Mouse (Mus musculus): ENCODE data around the gene Tmem185b. TPM values are rescaled to one million over a fixed set of nuclear protein-coding genes. Genes with fewer than 3 reads are reported as not detected.

Gene Tmem185b
- 22.3 and 24.8 TPM in 2 replicates for polyA plus RNA-seq (2016; fragmentation: Nextera tagmentation; extraction: Ambion mirVana)

DNA sequence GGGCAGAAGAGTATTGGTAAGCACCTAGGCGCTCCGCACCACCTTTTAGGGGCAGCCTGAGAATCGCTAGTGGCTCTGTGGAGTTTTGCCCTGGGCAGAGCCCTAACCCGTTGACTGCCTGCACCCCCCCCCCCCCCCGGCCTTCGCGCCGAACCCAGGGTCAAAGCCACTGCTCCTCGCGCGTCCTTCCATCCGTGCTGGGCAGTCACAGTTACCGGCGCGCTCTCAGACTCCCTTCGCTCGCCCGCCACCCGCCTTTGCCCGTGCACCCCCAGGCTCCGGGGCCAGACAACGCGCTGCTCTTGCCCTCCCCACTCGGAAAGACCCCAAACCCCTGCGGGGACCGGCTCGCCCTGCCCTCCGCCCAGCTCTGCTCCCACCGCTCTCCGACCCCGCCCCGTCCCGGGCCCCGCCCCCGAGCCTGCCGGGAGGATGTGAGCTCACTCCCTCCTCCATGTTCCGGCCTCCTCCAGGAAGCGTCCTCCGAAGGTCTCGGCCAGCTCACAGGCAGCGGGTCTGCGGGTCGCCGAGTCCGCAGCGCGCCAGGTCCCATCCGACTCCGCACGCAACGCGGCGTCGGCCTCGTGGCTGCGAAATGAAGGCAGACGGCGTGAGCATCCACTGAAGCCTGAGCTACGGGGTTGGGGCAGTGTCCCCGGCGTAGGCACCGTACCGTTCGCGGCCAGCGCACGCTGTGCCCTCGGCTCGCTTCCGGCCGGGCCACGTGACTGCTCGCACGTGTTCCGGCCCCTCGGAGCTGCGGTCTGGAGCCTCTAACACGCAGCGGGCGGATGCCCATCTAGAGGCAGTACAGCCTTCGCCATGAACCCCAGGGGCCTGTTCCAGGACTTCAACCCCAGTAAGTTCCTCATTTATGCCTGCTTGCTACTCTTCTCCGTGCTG lies at the start of gene Tmem185b:
TSS of gene Tmem185b (plus strand) at position 472 of the 903 bp plus-strand sequence.
- Histone ChIP-seq H3K27me3 (ENCODE audit: insufficient read depth, poor library complexity, severe bottlenecking) (no peaks in the 10 kb centered on the region), H3K4me1 (peaks cover 29% of the 10 kb centered on the region), H3K27ac (peak within 1 kb of the TSS; percentile 93), H3K4me3 (peak within 1 kb of the TSS; percentile 82), H3K36me3 (peaks cover 34% of the 10 kb centered on the region), H3K9me3 (peaks cover 9% of the 10 kb centered on the region; the same call in 1 of the 2 replicates)
- peak; percentile 96 for DNase-seq (ENCODE audit: low spot score)
- 2% methylated on average over 82 of the region's 82 CpGs for WGBS

GRCm38 (mm10) chr1:119476905-119477353 lies 49.0 kb upstream of the Tmem185b start:
- H3K4me3 ChIP-seq, result no peak overlapping the region
- H3K27ac ChIP-seq, result no peak overlapping the region
- WGBS, result 77% methylated on average over 7 of the region's 7 CpGs
- H3K36me3 ChIP-seq, result peaks cover 71% of the 10 kb centered on the region
- no peaks in the 10 kb centered on the region for H3K27me3 ChIP-seq (ENCODE audit: insufficient read depth, poor library complexity, severe bottlenecking)
- peaks cover 21% of the 10 kb centered on the region for H3K4me1 ChIP-seq
- no peak for DNase-seq (ENCODE audit: low spot score)
- no peaks in the 10 kb centered on the region for H3K9me3 ChIP-seq

- WGBS, result 70% methylated on average over 4 of the region's 4 CpGs
Measured at GRCm38 (mm10) chr1:119479641-119480040, 46.3 kb upstream of the Tmem185b start.

DNA sequence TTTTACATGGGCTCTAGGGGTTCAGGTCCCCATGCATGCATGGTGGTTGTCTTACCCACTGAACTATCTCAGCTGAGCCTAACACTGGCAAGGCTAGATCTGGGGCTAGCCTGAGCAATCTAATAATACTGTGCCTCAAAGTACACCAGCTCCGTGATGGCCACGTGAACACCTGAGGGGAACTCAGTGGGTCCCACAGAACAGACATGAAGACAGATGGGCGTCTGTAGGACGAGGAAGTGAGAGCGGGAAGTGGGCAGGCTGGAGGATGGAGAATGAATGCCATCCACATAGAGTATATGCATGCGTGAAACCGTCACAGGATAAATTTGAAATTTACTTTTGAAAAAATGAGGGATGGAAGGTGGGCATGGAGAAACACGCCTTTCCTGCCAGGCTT lies 45.3 kb upstream of the Tmem185b start:
- H3K36me3 ChIP-seq, result peaks cover 59% of the 10 kb centered on the region
- no peak overlapping the region for H3K27ac ChIP-seq
- DNase-seq (ENCODE audit: low spot score), result no peak
- 94% methylated on average over 8 of the region's 8 CpGs for WGBS
- H3K4me3 ChIP-seq, result no peak overlapping the region
- H3K27me3 ChIP-seq (ENCODE audit: insufficient read depth, poor library complexity, severe bottlenecking), result no peaks in the 10 kb centered on the region
- H3K4me1 ChIP-seq, result peaks cover 26% of the 10 kb centered on the region
- no peaks in the 10 kb centered on the region for H3K9me3 ChIP-seq

More at GRCm38 (mm10) chr1:119479641-119480040, 46.3 kb upstream of the Tmem185b start:
- DNase-seq (ENCODE audit: low spot score), result no peak
- no peaks in the 10 kb centered on the region for H3K27me3 ChIP-seq (ENCODE audit: insufficient read depth, poor library complexity, severe bottlenecking)
- no peaks in the 10 kb centered on the region for H3K9me3 ChIP-seq
- H3K27ac ChIP-seq, result no peak overlapping the region
- H3K4me3 ChIP-seq, result no peak overlapping the region
- H3K4me1 ChIP-seq, result peaks cover 22% of the 10 kb centered on the region
- peaks cover 69% of the 10 kb centered on the region for H3K36me3 ChIP-seq

- Histone ChIP-seq H3K9me3 (no peaks in the 10 kb centered on the region), H3K4me1 (peaks cover 33% of the 10 kb centered on the region), H3K27ac (no peak overlapping the region), H3K36me3 (peaks cover 52% of the 10 kb centered on the region), H3K27me3 (ENCODE audit: insufficient read depth, poor library complexity, severe bottlenecking) (no peaks in the 10 kb centered on the region), H3K4me3 (no peak overlapping the region)
- no peak for DNase-seq (ENCODE audit: low spot score)
- WGBS, result 90% methylated on average over 7 of the region's 7 CpGs
Measured at GRCm38 (mm10) chr1:119481205-119481932, 44.6 kb upstream of the Tmem185b start.

GRCm38 (mm10) chr1:119482891-119483290 lies 43.1 kb upstream of the Tmem185b start:
- H3K36me3 ChIP-seq, result peaks cover 36% of the 10 kb centered on the region
- no peaks in the 10 kb centered on the region for H3K27me3 ChIP-seq (ENCODE audit: insufficient read depth, poor library complexity, severe bottlenecking)
- no peaks in the 10 kb centered on the region for H3K9me3 ChIP-seq
- H3K4me1 ChIP-seq, result peaks cover 45% of the 10 kb centered on the region
- no peak for DNase-seq (ENCODE audit: low spot score)
- 51% methylated on average over 3 of the region's 3 CpGs for WGBS
- H3K4me3 ChIP-seq, result no peak overlapping the region
- no peak overlapping the region for H3K27ac ChIP-seq

DNA sequence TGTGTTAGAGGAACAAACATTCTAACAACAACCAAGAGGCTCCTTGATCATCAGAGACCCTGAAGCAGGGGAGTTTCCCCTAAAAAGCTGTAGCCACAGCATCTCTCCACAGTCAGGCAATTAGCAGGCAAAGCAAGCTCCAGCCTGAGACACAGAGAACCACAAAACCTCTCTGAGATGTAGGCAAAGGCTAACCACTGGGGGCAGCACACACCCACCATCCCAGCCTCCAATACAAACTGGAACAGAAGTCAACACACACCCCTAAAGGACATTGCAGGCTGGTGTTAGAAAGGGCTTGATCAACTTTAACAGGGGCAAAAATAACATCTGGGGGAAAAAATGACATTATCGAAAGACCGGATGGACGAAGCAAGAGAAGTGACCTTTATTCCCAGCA lies 41.5 kb upstream of the Tmem185b start:
- no peaks in the 10 kb centered on the region for H3K27me3 ChIP-seq (ENCODE audit: insufficient read depth, poor library complexity, severe bottlenecking)
- peaks cover 30% of the 10 kb centered on the region for H3K36me3 ChIP-seq
- H3K4me1 ChIP-seq, result peaks cover 52% of the 10 kb centered on the region
- H3K9me3 ChIP-seq, result no peaks in the 10 kb centered on the region
- WGBS, result 50% methylated on average over 3 of the region's 3 CpGs
- no peak for DNase-seq (ENCODE audit: low spot score)
- H3K27ac ChIP-seq, result no peak overlapping the region
- H3K4me3 ChIP-seq, result no peak overlapping the region

GRCm38 (mm10) chr1:119485825-119486224 lies 40.1 kb upstream of the Tmem185b start:
- H3K27ac ChIP-seq, result 0 out of 2 replicates have a peak overlapping the region, but pooled peaks have one; percentile 25
- H3K27me3 ChIP-seq (ENCODE audit: insufficient read depth, poor library complexity, severe bottlenecking), result no peaks in the 10 kb centered on the region
- no peaks in the 10 kb centered on the region for H3K9me3 ChIP-seq
- peaks cover 49% of the 10 kb centered on the region for H3K4me1 ChIP-seq
- H3K4me3 ChIP-seq, result no peak overlapping the region
- DNase-seq (ENCODE audit: low spot score), result no peak
- H3K36me3 ChIP-seq, result peaks cover 25% of the 10 kb centered on the region
- 15% methylated on average over 2 of the region's 2 CpGs for WGBS

DNA sequence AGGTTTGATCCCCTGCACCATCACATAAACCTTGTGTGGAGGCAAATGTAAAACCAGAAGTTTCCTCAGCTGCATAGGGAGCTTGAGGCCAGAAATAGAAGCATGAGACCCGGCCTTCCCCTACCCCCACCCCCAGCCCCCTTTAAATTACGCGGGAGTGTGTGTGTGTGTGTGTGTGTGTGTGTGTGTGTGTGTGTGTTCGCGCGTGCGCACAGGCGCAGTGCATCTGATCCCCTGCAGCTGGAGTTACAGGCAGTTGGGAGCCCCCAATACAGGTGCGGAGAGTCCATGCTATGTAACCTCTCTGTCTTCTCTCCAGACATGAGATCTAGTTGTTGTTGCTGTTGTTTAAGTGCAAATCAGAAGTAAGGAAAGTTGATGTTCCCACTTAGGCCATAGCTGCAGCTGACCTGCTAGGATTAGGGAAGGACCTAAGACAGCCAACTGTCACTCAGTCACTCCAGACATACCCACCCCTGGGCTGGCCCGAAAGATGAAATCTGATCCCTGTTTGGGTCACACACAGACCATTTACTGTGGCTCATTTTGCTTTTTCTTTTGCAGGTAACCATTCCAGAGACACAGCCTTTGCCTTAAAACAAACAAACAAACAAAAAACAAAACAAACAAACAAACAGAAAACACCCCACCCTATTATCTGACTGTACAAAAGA lies 37.9 kb upstream of the Tmem185b start:
- H3K27me3 ChIP-seq (ENCODE audit: insufficient read depth, poor library complexity, severe bottlenecking), result no peaks in the 10 kb centered on the region
- DNase-seq (ENCODE audit: low spot score), result no peak
- H3K4me3 ChIP-seq, result peak overlapping the region; percentile 15; the same call in 1 of the 2 replicates
- H3K36me3 ChIP-seq, result peaks cover 8% of the 10 kb centered on the region; the same call in 1 of the 2 replicates
- no peaks in the 10 kb centered on the region for H3K9me3 ChIP-seq
- peak overlapping the region; percentile 42; the same call in 1 of the 2 replicates for H3K27ac ChIP-seq
- peaks cover 61% of the 10 kb centered on the region for H3K4me1 ChIP-seq
- WGBS, result 46% methylated on average over 10 of the region's 10 CpGs

DNA sequence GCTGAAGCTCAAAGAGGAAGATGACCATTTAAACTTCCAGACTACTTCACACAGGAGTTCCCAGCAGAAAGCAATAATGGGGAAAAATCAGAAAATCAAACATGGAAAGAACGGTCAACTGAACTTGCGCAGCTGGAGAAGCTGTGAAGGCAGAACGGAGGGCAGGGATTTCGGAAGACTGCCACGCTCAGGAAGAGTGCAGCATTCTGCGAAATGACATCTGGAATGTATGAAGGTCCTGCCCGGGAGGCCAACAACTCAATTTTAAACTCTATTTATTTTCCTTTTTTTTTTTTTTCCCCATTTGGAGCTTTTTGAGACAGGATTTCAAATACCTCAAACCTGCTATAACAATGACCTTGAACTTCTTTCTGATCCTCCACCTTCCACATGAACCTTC lies 35.2 kb upstream of the Tmem185b start:
- DNase-seq (ENCODE audit: low spot score), result no peak
- H3K9me3 ChIP-seq, result no peaks in the 10 kb centered on the region
- H3K27me3 ChIP-seq (ENCODE audit: insufficient read depth, poor library complexity, severe bottlenecking), result no peaks in the 10 kb centered on the region
- H3K4me3 ChIP-seq, result no peak overlapping the region
- H3K27ac ChIP-seq, result no peak overlapping the region
- WGBS, result 89% methylated on average over 7 of the region's 7 CpGs
- peaks cover 14% of the 10 kb centered on the region; the same call in 1 of the 2 replicates for H3K36me3 ChIP-seq
- peaks cover 49% of the 10 kb centered on the region for H3K4me1 ChIP-seq

GRCm38 (mm10) chr1:119492097-119492496 lies 33.9 kb upstream of the Tmem185b start:
- H3K9me3 ChIP-seq, result no peaks in the 10 kb centered on the region
- peak overlapping the region; percentile 8; the same call in 1 of the 2 replicates for H3K4me3 ChIP-seq
- H3K36me3 ChIP-seq, result peaks cover 14% of the 10 kb centered on the region; the same call in 1 of the 2 replicates
- no peak overlapping the region; the same call in 1 of the 2 replicates for H3K27ac ChIP-seq
- WGBS, result 43% methylated on average over 11 of the region's 11 CpGs
- DNase-seq (ENCODE audit: low spot score), result no peak
- H3K4me1 ChIP-seq, result peaks cover 45% of the 10 kb centered on the region
- H3K27me3 ChIP-seq (ENCODE audit: insufficient read depth, poor library complexity, severe bottlenecking), result no peaks in the 10 kb centered on the region

DNA sequence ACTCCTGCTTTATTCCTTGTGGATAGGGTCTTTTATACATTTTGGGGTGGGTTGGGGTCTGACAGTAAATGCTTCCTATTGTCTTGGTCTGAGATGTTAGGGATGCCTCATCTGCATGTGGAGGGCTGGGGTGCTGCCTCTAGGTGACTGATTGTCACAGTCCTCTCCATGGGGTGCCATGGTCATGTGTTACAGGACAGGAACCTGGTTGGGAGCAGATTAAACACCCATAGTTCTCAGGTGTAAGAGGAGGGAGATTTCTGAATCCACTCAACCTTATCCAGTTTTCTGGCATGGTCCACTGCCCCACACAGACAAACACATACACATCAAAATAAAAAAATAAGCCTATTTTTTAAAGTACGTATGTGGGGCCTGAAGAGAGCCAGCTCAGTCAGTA lies 33.5 kb upstream of the Tmem185b start:
- Histone ChIP-seq H3K4me3 (no peak overlapping the region), H3K4me1 (peaks cover 45% of the 10 kb centered on the region), H3K9me3 (no peaks in the 10 kb centered on the region), H3K27ac (no peak overlapping the region; the same call in 1 of the 2 replicates), H3K36me3 (peaks cover 14% of the 10 kb centered on the region; the same call in 1 of the 2 replicates), H3K27me3 (ENCODE audit: insufficient read depth, poor library complexity, severe bottlenecking) (no peaks in the 10 kb centered on the region)
- no peak for DNase-seq (ENCODE audit: low spot score)
- 88% methylated on average over 1 of the region's 1 CpGs for WGBS

Data from heart, embryonic 10.5 days (tissue).